Mouse (Mus musculus) midbrain, embryonic 16.5 days (tissue): Measurements from ENCODE around the gene Evc. TPM values are rescaled to one million over a fixed set of nuclear protein-coding genes. Genes with fewer than 3 reads are reported as not detected.

Experiments used
- ATAC-seq: fragments of 200-750 bp; cut with Nextera tagmentation; 2 replicates; pipeline ENCODE4 v1.8.0; 2017; ENCODE audit warnings: moderate TSS enrichment
- H3K27ac ChIP-seq: fragments of 300-500 bp; sonication (generic); 2 replicates; pipeline ENCODE4 v1.5.1; 2014; ENCODE audit warnings: mild to moderate bottlenecking, low read length, mixed read lengths
- H3K27me3 ChIP-seq: fragments of 300-500 bp; sonication (generic); 2 replicates; pipeline ENCODE4 v1.6.1; 2014; ENCODE audit warnings: low read depth, low read length, mixed read lengths; ENCODE audit not compliant: control insufficient read depth, insufficient read depth
- H3K36me3 ChIP-seq: fragments of 300-500 bp; sonication (generic); 2 replicates; pipeline ENCODE4 v1.6.1; 2014; ENCODE audit warnings: mild to moderate bottlenecking, low read length, moderate library complexity, mixed read lengths; ENCODE audit not compliant: control insufficient read depth, insufficient read depth
- H3K4me1 ChIP-seq: fragments of 300-500 bp; sonication (generic); 2 replicates; pipeline ENCODE4 v1.6.1; 2014; ENCODE audit warnings: mild to moderate bottlenecking, low read length, mixed read lengths; ENCODE audit not compliant: control insufficient read depth, insufficient read depth
- H3K4me2 ChIP-seq: fragments of 300-500 bp; sonication (generic); 2 replicates; pipeline ENCODE4 v1.6.1; 2014; ENCODE audit warnings: mild to moderate bottlenecking, low read length, mixed read lengths
- H3K4me3 ChIP-seq: fragments of 300-500 bp; sonication (generic); 2 replicates; pipeline ENCODE4 v1.5.1; 2014; ENCODE audit warnings: low read depth, mild to moderate bottlenecking, low read length, moderate library complexity, mixed read lengths
- H3K9ac ChIP-seq: fragments of 300-500 bp; sonication (generic); 2 replicates; pipeline ENCODE4 v1.6.1; 2014; ENCODE audit warnings: low read depth, low read length, mixed read lengths
- H3K9me3 ChIP-seq: fragments of 300-500 bp; sonication (generic); replicated peaks from 2 replicates; pipeline ENCODE4 v1.6.1; 2014; ENCODE audit warnings: mild to moderate bottlenecking, low read length, mixed read lengths; ENCODE audit not compliant: control insufficient read depth, poor library complexity, severe bottlenecking
- WGBS: fragments of 180-500 bp; shearing (Covaris S2); extraction: QIAGEN DNeasy Blood & Tissue Kit; methylation state at CpG from one replicate; pipeline ENCODE4 v1.1.7; 2014; 5-methylcytosine and 5-hydroxymethylcytosine counted together
- polyA plus RNA-seq: library from polyadenylated mRNA; unstranded; fragments of >200 nt; fragmentation: Nextera tagmentation; extraction: Ambion mirVana; gene quantifications from 2 replicates; pipeline ENCODE4 v1.2.1, GENCODE M21; 2015

The Evc gene
- polyA plus RNA-seq, 1 experiment from 2014 or later, result 3.5 TPM

DNA sequence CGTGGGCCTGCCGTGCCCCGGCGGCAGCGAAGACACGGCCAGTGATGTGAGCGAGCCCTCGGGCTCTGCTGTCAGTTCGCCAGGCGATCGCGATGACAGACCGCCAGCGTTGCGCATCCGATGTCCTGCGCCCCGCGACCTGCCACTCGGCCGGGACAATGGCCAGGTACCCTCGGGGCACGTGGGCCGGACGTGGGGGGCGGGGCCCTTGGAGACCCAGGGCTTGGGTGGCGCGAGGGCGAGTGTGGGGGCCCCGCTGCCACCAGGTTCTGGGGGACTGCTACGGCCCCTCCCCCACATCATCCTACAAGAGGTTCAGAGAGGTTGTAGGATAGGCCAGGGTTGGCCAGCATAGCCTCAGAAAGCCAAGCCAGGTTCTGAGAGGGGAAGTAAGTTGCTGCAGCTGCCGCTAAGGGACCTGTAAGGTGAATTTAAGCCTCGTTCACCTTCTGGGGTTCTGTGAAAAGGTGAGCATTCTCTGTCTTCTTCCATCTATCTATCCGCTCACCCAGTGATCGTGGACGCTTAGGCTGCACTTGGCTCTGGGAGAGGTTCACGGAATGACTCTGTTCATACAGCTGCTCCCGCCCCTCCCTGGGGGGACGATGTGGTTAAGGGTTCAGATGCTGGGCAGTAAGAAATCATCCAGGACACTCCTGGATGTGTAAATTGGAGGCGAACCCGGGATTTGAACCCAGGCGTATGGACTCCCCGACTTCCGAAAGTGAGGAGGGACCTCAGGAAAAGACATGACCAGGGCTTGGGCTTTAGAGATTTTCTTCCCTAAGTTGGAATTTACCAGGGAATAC, 94.1 kb downstream of the Evc start:
- Histone ChIP-seq H3K9ac (peak overlapping the region; percentile 89), H3K4me3 (peak overlapping the region; percentile 61), H3K36me3 (no peaks in the 10 kb centered on the region), H3K27ac (peak overlapping the region; percentile 93), H3K27me3 (no peaks in the 10 kb centered on the region), H3K4me2 (peak overlapping the region; percentile 88), H3K9me3 (no peaks in the 10 kb centered on the region), H3K4me1 (peaks cover 18% of the 10 kb centered on the region)
- 9% methylated on average over 44 of the region's 44 CpGs for WGBS
- ATAC-seq, result no peak

DNA sequence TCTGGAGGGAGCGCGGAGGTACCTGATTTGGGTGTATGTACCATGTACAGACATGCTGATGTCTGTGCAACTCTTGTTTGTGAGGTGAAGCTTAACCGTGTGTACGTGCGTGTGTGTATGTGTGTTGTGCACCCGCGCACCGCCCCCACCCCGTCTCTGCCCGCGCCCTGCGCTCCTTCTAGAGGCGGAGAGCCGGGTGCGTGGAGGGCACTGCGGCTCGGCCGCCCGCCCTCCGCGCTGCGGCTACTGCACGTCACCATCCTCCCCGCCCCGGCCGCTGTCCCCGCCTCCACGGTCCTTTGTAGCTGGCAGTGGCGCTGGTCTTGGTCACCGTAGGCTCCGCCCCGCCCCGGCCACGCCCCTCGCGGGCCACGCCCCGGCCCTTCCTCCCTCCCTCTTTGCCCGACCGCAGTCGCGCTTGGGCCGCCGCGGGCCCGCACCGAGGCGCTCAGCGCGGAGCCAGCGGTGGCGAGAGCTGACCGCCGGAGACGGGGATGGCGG, 95.0 kb downstream of the Evc start, which contains the start of gene Crmp1:
Gene Crmp1, plus strand, starts transcription at position 290 of the 501 bp plus-strand sequence.
- peaks cover 17% of the 10 kb centered on the region for H3K4me1 ChIP-seq
- peak within 1 kb of the TSS; percentile 88 for H3K4me2 ChIP-seq
- no peaks in the 10 kb centered on the region for H3K9me3 ChIP-seq
- H3K27me3 ChIP-seq, result no peaks in the 10 kb centered on the region
- WGBS, result under 1% methylated on average over 39 of the region's 56 CpGs
- peak within 1 kb of the TSS; percentile 89 for H3K9ac ChIP-seq
- ATAC-seq, result peak; percentile 81
- peak within 1 kb of the TSS; percentile 93 for H3K27ac ChIP-seq
- H3K36me3 ChIP-seq, result no peaks in the 10 kb centered on the region
- H3K4me3 ChIP-seq, result peak within 1 kb of the TSS; percentile 61

DNA sequence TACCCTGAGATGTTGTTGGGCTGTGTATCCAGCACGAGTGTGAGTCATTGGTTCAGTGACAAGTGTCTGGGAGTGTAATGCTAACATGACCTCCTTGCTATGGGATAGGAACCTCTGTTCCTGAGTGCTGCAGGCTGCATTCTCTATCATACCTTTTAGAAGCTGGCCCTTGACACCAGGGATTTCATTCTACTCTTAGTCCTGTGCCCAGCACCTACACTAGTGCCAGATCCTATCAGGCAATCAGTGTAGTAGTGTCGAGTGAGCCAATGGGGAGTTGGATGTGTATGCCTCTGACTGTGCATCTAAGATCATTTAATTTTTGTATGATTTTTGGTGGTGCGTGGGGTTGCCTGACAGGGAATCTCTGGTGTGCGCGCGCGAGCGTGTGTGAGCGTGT, 95.5 kb downstream of the Evc start:
- peaks cover 17% of the 10 kb centered on the region for H3K4me1 ChIP-seq
- WGBS, result 6% methylated on average over 9 of the region's 9 CpGs
- peak overlapping the region; percentile 88 for H3K4me2 ChIP-seq
- H3K27ac ChIP-seq, result peak overlapping the region; percentile 93
- H3K9ac ChIP-seq, result peak overlapping the region; percentile 89
- H3K4me3 ChIP-seq, result peak overlapping the region; percentile 61
- no peaks in the 10 kb centered on the region for H3K27me3 ChIP-seq
- H3K36me3 ChIP-seq, result no peaks in the 10 kb centered on the region
- ATAC-seq, result peak; percentile 13
- no peaks in the 10 kb centered on the region for H3K9me3 ChIP-seq

DNA sequence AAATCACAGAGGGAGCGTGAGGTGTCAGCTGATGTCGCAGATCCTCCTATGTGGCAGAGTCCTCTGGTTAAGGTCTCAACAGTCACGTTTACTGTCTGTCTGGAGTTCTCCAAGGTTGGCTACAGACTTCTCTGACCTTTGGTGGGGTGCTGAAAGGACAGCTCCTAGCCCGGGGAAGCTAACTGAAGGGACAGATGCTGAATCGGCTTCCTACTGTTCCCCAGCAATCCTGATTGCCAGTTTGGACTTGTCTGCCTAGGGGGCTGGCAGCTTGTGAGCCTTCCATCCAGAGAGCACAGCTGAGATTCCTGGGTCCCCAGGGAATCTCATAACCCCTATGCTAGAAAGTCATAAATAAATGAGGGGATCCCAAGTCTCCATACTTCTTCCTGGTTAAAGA, 96.1 kb downstream of the Evc start:
- Histone ChIP-seq H3K4me3 (no peak overlapping the region), H3K27ac (no peak overlapping the region), H3K9ac (0 out of 2 replicates have a peak overlapping the region, but pooled peaks have one; percentile 16), H3K27me3 (no peaks in the 10 kb centered on the region), H3K4me2 (no peak overlapping the region), H3K36me3 (no peaks in the 10 kb centered on the region), H3K4me1 (peaks cover 17% of the 10 kb centered on the region), H3K9me3 (no peaks in the 10 kb centered on the region)
- 7% methylated on average over 5 of the region's 5 CpGs for WGBS
- no peak for ATAC-seq

Other genes with a start within 250 kb of the Evc start
- gene Crmp1, start 95.0 kb downstream of the Evc start, polyA plus RNA-seq, result 977 and 1,010 TPM in 2 replicates
- 5.0 and 5.3 TPM in 2 replicates for gene Evc2, start 1.6 kb upstream of the Evc start, polyA plus RNA-seq